Mouse (Mus musculus): ENCODE data around the gene Tmem14c.

DNA sequence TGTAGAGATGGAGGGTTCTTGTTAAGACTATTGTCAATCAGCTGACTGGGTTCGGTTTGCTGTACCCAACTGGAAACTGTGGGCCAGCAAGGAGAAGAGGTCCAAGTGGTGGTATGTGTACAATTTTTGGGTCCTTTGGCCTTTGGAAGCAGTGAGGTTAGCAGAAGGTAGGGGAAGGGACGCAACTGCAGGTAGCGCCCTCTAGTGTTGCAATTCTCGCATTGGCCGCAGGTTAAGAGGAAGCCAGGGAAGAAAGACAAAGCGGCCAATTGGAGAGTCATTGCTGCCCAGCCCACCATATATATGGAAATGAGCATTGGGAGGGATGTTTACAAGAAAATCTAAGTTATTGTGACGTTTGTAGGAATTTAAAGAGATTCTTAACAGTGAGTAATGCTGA, 38.5 kb upstream of the Tmem14c start:
- TF ChIP-seq CTCF (IDR thresholded peaks at IDR 0.05; ENCODE audit: borderline replicate concordance, control insufficient read depth, extremely low read depth, insufficient read depth, low read length, poor library complexity): peak; percentile 61; the same call in 1 of the 2 replicates
- TF ChIP-seq POLR2A (IDR thresholded peaks at IDR 0.05; ENCODE audit: control insufficient read depth, extremely low read depth, insufficient read depth, low read length, poor library complexity): no peak
